Mouse (Mus musculus): ENCODE data around the gene Kat5.

The Kat5 gene

GRCm38 (mm10) chr19:5609547-5610404, at the start of gene Kat5:
TSS of gene Kat5 (minus strand) at chr19:5610237.
- DNase-seq (ENCODE audit: low spot score) = peak; percentile 90

GRCm38 (mm10) chr19:5654720-5655298, 44.8 kb upstream of the Kat5 start:
- no peak for DNase-seq (ENCODE audit: low spot score)

- DNase-seq (ENCODE audit: low spot score) = no peak
Measured at GRCm38 (mm10) chr19:5653969-5654719, 44.1 kb upstream of the Kat5 start.

GRCm38 (mm10) chr19:5652570-5652969, 42.5 kb upstream of the Kat5 start:
- DNase-seq (ENCODE audit: low spot score) = no peak

GRCm38 (mm10) chr19:5651502-5652274, 41.7 kb upstream of the Kat5 start:
- no peak for DNase-seq (ENCODE audit: low spot score)

GRCm38 (mm10) chr19:5649298-5649741, 39.3 kb upstream of the Kat5 start:
- DNase-seq (ENCODE audit: low spot score) = no peak

- peak; percentile 83 for DNase-seq (ENCODE audit: low spot score)
Measured at GRCm38 (mm10) chr19:5648401-5649297, 38.6 kb upstream of the Kat5 start.

- no peak for DNase-seq (ENCODE audit: low spot score)
Measured at GRCm38 (mm10) chr19:5647791-5648190, 37.8 kb upstream of the Kat5 start.

- DNase-seq (ENCODE audit: low spot score) = no peak
Measured at GRCm38 (mm10) chr19:5646731-5647330, 36.8 kb upstream of the Kat5 start.

GRCm38 (mm10) chr19:5645280-5645679, 35.2 kb upstream of the Kat5 start:
- no peak for DNase-seq (ENCODE audit: low spot score)

GRCm38 (mm10) chr19:5641641-5642040, 31.6 kb upstream of the Kat5 start:
- no peak for DNase-seq (ENCODE audit: low spot score)

GRCm38 (mm10) chr19:5641021-5641420, 31.0 kb upstream of the Kat5 start:
- no peak for DNase-seq (ENCODE audit: low spot score)

GRCm38 (mm10) chr19:5640339-5640738, 30.3 kb upstream of the Kat5 start:
- DNase-seq (ENCODE audit: low spot score) = no peak

- no peak for DNase-seq (ENCODE audit: low spot score)
Measured at GRCm38 (mm10) chr19:5638416-5639005, 28.5 kb upstream of the Kat5 start.

- DNase-seq (ENCODE audit: low spot score) = peak; percentile 92
Measured at GRCm38 (mm10) chr19:5637069-5638047, 27.3 kb upstream of the Kat5 start, which contains the start of gene Rela. TSS of gene Rela (plus strand) at chr19:5637483.

- no peak for DNase-seq (ENCODE audit: low spot score)
Measured at GRCm38 (mm10) chr19:5636571-5637041, 26.6 kb upstream of the Kat5 start.

- no peak for DNase-seq (ENCODE audit: low spot score)
Measured at GRCm38 (mm10) chr19:5636036-5636570, 26.1 kb upstream of the Kat5 start.

GRCm38 (mm10) chr19:5632120-5632519, 22.1 kb upstream of the Kat5 start:
- DNase-seq (ENCODE audit: low spot score) = no peak

Measured in ovary, postnatal 36 days (tissue).